Mouse (Mus musculus): ENCODE results near the gene Wdr86.
A peak's percentile ranks its signal among the peaks of the same experiment; 100 is the strongest.
"Not testable (repeated sequence)": the region's sequence is repeated elsewhere in the genome, so short reads cannot be mapped to it uniquely, and the experiment has no call there.

The Wdr86 gene

DNA sequence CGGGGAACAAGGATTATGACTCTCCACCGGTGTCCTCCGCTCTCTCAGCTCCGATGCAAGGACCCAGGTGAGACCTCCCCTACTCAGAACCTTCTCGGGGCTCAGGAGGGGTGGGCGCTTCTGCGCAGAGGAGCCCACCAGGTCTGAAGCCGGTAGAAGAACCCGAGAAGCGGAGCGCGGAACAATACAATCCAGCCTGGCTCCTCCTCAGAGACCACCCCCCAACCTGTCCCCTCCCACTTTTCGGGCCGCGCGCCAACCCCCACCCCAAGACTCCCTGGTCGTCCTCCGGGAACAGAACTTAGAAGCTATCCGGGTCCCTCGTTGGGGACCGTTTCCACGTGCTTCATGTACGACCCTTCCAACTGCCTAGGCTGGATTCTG lies at the start of gene Wdr86:
Gene Wdr86 (minus strand): TSS at position 240 of the 384 bp plus-strand sequence.
- no peak for DNase-seq (ENCODE audit: low spot score)

DNA sequence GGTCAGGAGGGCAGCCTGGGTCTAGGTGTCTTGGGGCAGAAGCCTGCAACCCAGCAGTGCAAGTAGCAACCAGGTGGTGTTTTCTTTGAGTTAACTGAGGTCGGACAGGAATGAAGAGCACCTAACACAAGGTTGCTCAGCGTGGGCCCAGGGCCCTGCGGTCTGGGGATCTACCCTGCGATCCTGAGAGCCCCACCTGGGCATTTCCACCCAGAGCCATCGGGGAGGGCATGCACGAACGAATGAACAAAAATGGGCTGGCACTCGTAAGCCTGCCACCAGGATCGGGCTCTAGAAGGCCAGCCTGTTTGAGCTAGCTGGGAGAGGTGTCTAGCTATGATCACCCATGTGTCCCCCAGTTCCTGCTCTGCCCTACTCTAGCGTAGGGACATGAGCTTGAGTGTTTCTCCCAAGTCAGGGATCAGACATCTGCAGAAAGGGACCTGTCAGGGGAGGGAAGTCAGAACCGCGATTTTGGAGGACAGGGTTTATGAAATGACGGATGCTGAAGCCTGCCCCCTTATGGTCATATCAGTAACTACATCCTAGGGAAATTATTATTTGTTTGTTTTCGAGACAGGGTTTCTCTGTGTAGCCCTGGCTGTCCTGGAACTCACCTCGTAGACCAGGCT lies 49.5 kb upstream of the Wdr86 start:
- no peak for DNase-seq (ENCODE audit: low spot score)

DNA sequence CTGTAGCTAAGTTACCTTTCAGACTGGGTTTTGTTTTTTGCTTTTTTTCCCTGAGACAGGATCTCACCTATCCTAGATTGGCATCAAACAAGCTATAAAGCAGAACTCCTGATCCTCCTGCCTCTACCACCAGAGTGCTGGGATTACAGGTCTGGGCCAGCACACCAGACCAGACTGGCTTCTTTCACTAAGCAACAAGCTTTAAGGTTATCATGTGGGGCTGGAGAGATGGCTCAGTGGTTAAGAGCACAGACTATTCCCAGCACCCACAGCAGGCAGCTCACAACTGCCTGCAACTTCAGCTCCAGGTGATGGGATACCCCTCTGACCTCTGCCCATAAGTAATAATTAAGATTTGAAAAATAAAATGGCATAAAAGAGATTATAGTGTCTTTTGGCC lies 48.8 kb upstream of the Wdr86 start:
- DNase-seq (ENCODE audit: low spot score), result no peak

DNA sequence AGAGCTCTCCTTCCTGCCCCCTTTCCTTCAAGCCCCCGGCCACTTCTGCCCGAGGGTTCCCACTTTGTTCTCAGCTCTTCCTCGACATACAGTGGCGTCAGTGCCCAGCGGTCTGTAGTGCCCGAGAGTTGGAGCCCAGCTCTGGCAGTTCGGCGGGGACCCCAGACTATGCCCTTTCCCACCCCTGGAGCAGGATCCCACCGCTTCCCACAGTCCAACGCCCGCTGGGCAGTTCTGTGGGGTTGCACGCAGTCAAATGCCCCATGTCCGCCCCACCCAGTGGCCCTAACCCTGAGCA lies 48.3 kb upstream of the Wdr86 start:
- DNase-seq (ENCODE audit: low spot score), result no peak

DNA sequence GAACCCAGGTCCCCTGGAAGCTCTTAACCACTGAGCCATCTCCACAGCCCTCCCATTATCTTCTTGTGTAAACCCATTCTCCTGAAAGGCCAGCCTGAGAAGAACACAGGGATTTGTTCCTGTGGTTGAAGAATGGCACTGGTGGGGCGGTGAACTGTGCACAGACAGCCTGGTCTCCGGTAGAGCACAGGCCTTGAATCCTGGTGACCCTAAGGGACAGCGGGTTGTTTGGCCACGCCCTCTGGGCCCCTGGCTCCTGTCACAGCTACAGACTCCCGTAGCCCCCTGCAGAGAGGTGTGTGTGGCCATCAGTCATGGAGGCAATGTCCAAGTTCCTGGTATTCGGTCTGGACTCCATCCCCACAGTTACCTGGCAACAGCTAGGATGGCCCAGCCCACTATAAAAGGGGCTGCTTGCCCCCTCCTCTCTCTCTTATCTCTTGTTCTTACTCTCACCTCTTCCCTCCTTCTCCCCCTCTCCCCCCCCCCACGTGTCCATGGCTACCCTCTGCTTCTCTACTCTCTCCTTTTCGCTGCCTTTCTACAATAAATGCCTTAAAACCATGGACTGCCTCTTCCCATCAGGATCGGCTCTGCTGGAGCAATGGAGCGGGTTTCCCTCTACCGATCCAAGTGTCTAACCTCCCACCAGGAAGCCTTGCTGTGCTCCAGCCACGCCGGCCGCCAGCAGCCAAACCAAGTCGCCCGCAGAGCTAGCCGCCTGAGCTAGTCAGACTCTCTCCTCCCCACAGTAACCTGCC lies 47.7 kb upstream of the Wdr86 start:
- DNase-seq (ENCODE audit: low spot score), result no peak

DNA sequence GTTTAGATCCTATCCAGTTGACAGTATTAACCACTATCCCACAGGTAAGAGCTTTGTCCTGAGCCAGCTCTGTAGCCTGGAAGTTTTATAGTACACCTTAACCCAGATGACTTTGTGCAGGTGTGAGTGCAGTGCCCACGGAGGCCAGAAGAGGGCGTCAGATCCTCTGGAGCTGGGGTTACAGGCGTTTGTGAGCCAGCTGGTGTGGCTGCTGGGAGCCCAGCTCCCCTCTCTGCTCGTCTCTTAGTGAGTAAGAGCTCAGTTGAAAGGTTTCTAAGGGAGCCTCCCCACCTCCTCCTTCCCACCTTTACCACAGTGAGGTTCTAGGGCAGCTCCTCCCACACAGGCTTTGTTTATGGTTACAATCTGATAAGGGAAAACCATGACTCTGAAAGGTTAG lies 46.2 kb upstream of the Wdr86 start:
- DNase-seq (ENCODE audit: low spot score), result no peak

DNA sequence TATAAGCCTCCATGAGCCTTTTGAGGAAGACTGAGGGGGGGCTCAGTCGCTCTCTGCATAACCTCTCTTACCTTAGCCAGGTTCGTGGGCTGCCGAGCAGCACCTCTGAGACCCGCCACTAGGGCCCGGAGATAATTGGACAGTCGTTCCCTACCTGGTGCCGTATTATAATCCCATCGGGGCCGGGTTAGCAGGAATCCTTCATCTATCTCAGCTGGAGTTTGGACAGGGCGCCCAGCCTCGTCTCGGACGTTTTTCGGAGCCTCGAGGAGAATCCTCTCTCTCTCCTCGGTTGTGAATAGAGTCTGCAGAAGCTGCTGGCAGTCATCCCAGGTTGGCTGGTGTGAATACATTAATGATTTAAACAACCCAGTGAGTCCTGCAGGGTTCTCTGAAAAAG lies 44.0 kb upstream of the Wdr86 start:
- DNase-seq (ENCODE audit: low spot score), result not testable (repeated sequence)

DNA sequence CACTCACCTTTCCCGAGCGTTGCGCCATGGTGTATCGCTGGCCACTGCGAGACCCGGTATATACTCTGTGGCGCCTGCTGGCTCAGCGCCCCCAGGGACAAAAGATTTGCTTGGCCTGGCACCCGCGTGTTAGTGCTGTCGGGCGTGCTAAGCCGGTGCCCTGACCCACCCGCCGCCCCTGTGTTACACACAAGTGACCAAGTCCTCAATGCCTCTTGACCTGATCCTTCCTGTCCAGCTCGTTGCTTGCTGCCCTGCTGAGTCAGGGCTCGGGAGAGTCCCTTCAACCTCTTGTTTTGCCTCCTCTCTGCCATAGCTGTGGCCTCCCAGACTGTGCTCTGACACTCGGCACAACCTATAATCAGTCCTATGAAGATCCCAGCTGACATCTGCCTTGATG lies 27.3 kb upstream of the Wdr86 start, which contains the start of gene Crygn:
Gene Crygn (minus strand): TSS at position 193 of the 400 bp plus-strand sequence.
- DNase-seq (ENCODE audit: low spot score), result no peak

DNA sequence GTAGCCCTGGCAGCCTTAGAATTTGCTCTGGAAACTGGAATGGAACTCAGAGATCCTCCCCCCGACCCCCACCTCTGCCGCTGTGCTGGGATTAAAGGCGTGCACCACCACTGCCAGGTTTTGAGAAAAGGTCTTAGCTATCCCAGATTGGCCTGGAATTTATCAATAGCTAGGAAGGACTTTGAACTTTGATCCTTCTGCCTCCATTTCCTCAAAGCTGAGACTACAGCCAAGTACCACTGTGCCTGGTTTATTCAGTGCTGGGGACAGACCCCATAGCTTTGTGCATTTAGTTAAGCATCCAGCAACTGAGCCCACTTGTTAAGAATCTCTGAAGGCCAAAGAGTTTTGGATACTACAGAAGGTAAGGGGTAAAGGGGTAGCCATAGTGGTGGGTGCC lies 26.4 kb upstream of the Wdr86 start:
- no peak for DNase-seq (ENCODE audit: low spot score)

DNA sequence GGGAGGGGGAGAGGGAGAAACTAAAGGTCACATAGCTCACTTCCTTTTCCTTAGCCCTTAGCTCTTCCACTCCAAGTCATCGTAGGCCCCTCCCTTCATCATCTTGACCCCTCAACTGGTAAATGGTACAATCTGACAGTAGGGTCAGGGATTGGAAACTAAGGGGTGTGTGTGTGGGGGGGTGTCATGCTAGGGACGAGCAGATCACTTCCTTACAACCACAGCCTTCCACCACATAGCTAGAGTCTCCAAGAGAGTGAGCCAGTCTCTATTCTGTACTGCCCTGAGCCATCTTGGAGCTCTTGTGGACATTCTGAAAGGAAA lies 21.6 kb upstream of the Wdr86 start:
- DNase-seq (ENCODE audit: low spot score), result no peak

DNA sequence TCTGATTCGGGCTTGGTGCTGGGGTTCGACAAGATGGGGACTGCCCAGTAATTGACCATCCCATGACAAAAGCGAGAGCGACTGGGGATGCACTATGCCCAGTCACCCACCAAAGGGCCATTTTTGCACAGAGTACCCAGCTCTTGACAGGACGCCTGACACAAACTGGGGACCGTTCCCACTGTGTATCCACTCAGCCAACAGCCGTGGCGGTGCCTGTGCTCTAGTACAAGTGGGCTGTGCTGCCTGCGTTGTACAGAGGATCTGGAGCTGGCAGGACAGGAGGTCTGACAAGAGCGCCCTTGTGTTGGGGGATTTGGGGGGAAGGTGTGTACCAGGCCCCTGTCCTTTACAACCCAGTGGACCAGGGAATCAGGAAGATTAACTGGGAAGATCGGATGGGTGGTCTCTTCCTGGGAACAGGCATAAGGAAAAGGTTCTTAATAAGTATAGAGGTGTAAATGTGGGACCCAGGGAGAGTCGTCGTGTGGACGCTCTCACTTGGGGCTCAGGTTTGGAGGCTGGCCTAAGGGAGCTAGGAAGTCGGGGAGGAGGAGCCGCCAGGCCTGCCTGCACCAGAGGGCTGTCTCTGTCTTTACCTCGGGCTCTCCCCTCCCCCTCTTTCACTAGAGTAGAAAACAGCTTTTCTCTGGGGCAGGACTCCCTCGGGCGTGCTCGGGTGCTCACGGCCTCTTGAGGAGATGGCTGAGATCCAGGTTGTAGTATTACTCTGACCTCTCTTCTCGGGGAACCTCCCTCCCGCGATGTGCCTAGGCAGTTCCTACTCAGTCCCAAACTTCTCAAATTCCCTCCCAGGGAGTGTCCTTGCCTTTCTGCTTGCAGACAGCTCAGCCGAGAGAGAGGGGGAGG lies 21.0 kb upstream of the Wdr86 start:
- DNase-seq (ENCODE audit: low spot score), result peak; percentile 70

DNA sequence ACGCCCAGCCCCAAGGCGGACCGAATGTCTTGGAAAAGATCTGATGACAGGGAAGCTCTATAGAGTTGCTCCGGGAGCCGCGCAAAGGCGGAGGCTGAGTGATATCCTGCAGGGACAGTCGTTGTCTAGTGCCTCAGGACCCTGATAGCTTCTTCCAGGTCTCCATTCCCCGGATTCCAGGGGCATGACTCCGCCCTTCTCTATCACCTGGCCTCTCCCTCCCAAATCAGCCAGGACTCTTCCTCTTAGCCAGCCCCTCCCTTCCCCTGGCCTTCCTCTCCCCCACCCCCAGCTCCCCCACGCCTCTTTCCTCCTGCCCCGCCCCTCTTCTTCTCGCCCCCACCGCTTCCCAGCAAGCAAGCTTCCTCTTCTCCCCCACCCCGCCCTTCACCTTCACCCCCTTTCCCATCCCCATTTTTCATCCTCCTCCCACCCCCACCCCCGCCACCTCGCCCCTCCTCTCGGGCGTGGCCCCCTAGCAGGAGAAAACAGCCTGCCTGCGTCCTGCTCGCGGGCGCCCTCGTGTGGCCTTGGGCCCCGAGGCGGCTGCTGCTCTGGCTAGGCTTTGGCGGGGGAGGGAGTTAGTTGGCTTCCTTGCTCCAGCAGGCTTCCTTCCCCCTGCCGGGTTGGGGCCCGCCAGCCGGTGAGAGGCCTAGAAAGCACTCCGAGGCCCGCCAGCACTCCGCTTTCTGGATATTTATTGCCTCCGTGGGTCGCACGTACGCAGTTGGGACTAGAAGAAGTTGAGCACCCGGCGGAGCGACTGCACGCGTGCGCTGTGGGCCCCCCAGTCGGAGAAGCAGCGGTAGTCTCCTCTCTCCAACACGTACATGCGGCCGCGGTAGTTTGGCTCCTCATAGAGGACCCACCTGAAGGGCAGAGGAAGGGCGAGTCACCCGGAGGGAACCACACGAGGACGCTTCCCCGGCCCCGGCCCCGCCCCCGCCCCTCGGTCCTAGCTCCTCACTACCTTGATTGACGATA lies 20.1 kb upstream of the Wdr86 start:
- DNase-seq (ENCODE audit: low spot score), result peak; percentile 82

DNA sequence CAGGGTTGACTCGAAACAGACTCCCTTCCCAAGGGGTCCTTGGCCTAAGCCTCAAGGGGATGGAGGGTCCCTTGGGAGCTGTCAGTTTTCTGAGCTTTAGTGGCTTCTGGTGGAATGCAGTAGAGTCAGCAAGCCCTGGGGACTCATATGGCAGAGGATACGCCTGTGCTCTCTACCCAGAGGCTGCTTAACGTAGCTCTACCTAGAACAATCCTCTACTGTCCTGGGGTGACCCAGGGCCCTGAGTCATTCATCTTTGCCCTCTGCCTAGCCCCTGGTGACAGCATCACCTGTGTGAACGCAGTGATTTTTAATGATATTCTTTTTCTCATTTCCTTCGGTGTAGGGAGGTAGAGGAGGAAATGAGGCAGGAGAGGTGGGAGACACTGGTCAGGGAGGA lies 19.2 kb upstream of the Wdr86 start:
- DNase-seq (ENCODE audit: low spot score), result no peak

DNA sequence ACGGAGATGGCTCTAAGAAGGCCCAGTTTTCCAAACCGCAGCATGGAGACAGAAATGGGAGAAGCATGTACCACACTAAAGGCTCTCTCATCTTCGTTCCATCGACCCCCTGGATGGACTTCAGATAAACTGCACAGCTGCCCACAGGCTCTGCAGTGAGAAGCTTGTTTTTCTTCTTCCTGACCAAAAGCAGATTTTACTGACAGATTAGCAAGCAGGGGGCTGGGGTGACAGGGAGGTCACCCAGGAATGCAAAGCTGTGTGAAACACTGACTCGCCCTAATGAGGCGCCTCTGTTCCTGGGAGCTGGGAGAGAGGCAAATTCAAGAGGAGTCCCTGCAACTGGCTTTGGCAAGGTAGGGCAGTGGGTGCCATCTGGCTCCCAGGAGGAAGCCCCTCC lies 17.0 kb upstream of the Wdr86 start:
- DNase-seq (ENCODE audit: low spot score), result no peak

DNA sequence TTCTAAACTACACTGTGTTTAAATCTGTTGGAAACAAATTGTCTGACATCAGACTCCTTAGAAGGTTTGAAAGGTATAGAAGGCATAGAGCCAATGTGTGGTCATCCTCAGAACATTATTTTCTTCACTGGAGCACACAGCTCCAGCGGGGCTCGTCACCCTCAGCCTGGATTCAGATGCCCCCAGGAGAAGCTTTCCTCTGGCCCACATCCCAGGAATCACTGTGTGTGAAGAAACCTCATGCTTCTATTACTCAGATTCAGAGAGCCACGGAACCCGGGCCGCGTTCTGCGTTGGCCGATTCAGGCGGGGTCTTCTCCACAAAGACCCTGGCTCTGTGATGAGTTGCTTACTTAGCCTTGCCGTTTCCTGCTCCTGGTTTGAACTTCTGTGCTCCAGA lies 13.4 kb upstream of the Wdr86 start:
- no peak for DNase-seq (ENCODE audit: low spot score)

DNA sequence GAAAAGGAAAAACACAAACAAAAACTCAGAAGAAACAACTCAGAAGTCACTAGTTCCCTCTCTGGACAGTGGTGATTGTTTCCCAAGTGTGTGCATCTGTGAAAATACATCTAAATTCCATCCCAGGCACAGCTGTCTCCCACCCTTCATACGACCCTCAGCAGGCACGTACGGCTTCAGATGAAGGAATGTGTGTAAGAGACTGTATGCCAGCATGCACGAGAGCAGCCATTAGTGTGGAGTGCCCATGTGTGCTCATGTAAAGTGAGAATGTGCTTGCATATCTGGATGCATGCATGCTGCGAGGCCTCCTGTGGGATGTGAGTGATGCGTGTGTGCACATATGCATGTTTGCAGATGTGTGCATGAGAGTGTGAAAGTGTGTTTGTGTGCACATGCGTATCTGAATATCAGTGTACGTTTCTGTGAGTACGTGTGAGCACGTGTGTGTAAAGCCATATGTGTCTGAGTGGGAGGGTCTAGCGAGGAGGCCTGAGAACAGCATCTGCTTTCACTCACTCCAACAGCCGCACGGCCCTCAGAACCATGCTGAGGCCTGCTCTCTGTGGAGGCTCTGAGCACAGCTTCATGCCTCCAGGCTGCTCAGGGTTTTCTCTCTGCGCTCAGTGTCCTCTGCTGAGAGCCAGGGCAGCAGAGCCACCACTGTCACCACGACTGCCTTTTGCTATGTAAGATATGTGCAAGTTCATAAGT lies 10.8 kb upstream of the Wdr86 start:
- DNase-seq (ENCODE audit: low spot score), result no peak

DNA sequence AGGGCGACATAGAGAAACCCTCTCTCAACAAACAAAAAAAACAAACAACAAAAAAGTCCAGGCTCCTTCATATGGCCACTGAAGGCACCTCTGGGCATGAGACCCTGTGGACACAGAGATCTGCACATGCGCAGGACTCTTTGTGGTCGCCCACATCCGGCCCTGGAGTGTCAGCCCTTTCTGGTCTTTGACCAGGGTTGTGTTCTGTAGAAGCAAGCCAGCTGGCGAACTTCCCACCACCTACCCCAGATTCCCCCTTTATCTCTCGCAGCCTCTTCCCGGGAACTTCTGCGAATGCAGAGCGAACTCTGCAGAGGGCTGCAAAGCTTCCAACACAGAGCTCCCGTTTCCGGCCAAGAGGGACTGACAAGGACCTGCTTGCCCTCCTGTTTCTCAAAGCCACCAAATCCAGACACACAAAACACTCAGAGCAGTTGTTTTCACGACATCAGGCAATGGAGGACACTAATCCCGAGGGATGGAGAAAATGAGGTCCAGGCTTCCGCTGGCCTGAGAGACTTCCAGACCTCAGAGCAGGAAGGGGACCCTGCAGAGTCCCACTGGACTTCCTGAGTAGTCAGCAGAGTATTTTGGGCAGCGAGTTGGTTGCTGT lies 8.7 kb upstream of the Wdr86 start:
- peak; percentile 61 for DNase-seq (ENCODE audit: low spot score)

DNA sequence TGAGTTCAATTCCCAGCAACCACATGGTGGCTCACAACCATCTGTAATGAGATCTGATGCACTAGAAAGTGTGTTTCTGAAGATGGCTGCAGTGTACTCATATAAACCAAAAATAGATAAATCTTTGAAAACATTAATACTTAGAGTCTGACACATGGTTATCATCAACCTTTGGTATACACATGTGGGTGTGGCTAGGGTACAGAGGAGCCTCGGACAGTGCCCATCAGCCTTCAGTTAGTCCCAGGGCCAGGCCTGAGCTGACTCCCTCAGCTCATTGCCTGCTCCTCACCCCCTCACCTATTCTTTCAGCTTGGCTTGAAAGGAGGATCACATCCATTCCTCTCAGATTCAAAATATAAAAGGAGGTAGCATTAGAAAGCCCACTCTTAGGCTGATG lies 8.0 kb upstream of the Wdr86 start:
- DNase-seq (ENCODE audit: low spot score), result no peak

DNA sequence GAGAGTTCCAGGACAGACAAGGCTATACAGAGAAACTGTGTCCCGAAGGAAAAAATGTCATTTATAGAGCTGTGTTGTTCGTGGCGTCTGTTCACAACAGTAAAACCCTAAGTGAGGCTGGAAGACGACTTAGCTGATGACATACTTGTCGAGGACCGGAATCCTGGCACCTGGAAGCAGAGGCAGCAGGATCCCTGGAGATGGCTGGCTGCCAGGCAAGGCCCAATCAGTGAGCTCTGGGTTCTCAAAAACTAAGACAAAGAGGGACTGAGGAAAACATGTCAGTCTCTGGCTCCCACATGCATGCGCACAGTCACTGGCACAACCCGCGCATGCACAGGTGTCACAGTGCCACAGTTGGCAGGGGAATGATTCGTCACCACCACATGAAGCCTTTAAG lies 7.1 kb upstream of the Wdr86 start:
- DNase-seq (ENCODE audit: low spot score), result no peak

DNA sequence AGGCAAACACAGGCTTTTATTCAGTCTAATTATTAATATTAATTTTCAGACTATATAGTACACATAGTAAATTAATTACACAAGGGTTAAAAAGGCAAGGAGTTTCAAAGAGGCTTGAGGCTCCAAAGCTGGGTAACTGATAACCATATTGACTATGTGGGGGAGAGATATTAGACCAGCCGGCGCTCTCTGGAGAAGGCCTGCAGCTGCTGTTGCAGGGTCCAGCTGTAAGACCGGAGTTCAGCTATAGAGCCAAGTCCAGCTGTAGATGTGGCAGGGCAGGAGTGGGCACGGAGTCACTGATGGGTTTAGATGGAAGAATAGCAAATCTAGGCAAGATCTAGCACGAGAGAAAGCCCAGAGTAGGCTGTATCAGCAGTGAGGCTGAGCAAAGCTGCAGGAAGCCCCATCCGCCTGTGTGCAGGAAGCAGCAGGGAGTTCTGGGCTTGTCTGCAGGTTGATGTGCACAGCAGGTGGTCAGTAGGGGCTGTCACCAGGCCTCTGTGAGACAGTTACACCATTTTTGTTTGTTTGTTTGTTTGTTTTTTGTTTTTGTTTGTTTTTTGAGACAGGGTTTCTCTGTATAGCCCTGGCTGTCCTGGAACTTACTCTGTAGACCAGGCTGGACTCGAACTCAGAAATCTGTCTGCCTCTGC lies 3.4 kb upstream of the Wdr86 start:
- DNase-seq (ENCODE audit: low spot score), result no peak

All from testis, postnatal 14 days (tissue).